Mouse (Mus musculus): Measurements from ENCODE around the gene Ttl. TPM values are rescaled to one million over a fixed set of nuclear protein-coding genes. Genes with fewer than 3 reads are reported as not detected.

Ttl gene
- polyA plus RNA-seq, 1 experiment from 2014 or later = 42.6 TPM

DNA sequence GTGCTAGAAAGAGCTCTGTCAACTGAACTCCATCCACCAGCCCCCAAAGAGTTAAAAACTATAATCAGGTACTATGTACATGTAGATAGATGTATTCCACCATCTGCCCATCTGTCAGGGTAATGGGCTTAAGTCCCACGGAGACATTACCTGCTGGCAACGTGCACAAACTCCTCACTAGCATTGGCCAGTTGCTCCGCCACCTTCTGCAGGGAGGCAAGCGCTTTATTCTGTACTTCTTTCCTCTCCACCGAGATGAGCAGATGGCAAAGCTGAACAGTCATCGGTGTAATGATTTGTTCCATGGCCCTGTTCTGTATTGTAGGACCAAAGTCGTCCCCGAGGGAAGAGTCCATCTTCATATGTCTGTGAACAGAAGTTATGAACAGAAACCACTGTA is 17.9 kb upstream of the Ttl start, which contains the start of gene Vinac1:
Gene Vinac1 (minus strand): TSS at position 362 of the 400 bp plus-strand sequence.
- WGBS = 73% methylated on average over 8 of the region's 8 CpGs
- H3K4me3 ChIP-seq (replicated peaks; ENCODE audit: low read length) = no peak within 1 kb of the TSS
- no peaks in the 10 kb centered on the region for H3K4me1 ChIP-seq (replicated peaks; ENCODE audit: control insufficient read depth, insufficient read depth, low read length)
- no peak within 1 kb of the TSS for H3K27ac ChIP-seq
- ATAC-seq (ENCODE audit: low FRiP score) = no peak
- no peak for DNase-seq (ENCODE audit: low spot score)
- no peaks in the 10 kb centered on the region for H3K36me3 ChIP-seq (replicated peaks; ENCODE audit: control insufficient read depth, insufficient read depth)
- H3K27me3 ChIP-seq (ENCODE audit: control insufficient read depth, insufficient read depth, low read length) = no peaks in the 10 kb centered on the region
- no peak within 1 kb of the TSS for H3K4me2 ChIP-seq (replicated peaks)
- H3K9me3 ChIP-seq (ENCODE audit: control insufficient read depth, low read length) = no peaks in the 10 kb centered on the region
- no peak within 1 kb of the TSS for H3K9ac ChIP-seq

DNA sequence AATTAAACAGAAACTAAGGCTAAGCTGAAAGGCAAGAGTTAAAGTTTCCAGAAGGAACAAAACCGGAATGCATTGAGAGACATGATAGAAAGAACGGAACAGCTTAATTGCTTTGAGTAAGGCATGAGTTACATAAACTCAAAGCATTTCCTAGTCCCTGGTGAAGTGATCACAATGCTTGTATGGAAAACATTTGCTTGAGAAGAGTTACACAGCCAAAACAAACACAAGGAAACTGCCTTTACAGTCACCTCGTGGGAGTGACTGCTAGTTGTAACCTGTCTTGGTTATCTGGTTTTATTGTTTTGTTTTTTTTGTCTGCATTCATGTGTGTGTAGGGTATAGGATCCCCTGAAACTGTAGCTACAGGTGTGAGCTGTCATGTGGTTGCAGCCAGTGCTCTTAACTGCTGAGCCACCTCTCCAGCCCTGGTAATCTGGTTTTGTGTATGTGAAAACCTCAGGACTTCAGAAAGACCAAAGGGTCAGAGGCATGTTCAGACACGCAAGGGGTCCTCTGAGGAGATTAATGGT is 13.2 kb upstream of the Ttl start:
- Histone ChIP-seq H3K9ac (no peak overlapping the region), H3K4me2 (replicated peaks) (no peak overlapping the region), H3K27me3 (ENCODE audit: control insufficient read depth, insufficient read depth, low read length) (no peaks in the 10 kb centered on the region), H3K9me3 (ENCODE audit: control insufficient read depth, low read length) (0 out of 2 replicates have a peak, but pooled peaks cover 5% of the 10 kb centered on the region), H3K27ac (no peak overlapping the region), H3K4me1 (replicated peaks; ENCODE audit: control insufficient read depth, insufficient read depth, low read length) (no peaks in the 10 kb centered on the region), H3K36me3 (replicated peaks; ENCODE audit: control insufficient read depth, insufficient read depth) (no peaks in the 10 kb centered on the region), H3K4me3 (replicated peaks; ENCODE audit: low read length) (no peak overlapping the region)
- ATAC-seq (ENCODE audit: low FRiP score) (no peak), DNase-seq (ENCODE audit: low spot score) (no peak)
- WGBS = 78% methylated on average over 4 of the region's 4 CpGs

DNA sequence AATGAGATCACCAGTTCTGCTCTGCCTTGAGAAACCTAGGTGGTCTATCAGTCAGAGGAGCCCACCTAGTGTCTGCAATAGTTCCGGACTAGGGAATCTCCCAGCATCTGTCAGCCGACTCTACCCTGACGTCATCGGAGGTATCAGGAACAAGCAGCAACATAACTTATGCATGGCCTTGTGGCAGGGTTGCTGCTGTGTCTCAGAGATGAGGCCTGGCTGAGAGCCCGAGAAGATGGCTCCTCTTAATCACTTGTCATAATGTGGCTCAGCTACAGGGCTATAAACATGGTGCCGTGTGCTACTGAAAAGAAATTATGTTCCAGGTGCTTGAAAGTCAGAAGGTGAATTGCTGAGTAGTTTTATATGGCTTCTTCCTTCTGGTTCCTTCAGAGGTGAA is 10.0 kb upstream of the Ttl start:
- no peak overlapping the region for H3K27ac ChIP-seq
- DNase-seq (ENCODE audit: low spot score) (no peak), ATAC-seq (ENCODE audit: low FRiP score) (no peak)
- no peak overlapping the region for H3K9ac ChIP-seq
- no peaks in the 10 kb centered on the region for H3K36me3 ChIP-seq (replicated peaks; ENCODE audit: control insufficient read depth, insufficient read depth)
- H3K9me3 ChIP-seq (ENCODE audit: control insufficient read depth, low read length) = 0 out of 2 replicates have a peak, but pooled peaks cover 5% of the 10 kb centered on the region
- 88% methylated on average over 6 of the region's 6 CpGs for WGBS
- no peaks in the 10 kb centered on the region for H3K4me1 ChIP-seq (replicated peaks; ENCODE audit: control insufficient read depth, insufficient read depth, low read length)
- H3K4me3 ChIP-seq (replicated peaks; ENCODE audit: low read length) = no peak overlapping the region
- no peaks in the 10 kb centered on the region for H3K27me3 ChIP-seq (ENCODE audit: control insufficient read depth, insufficient read depth, low read length)
- no peak overlapping the region for H3K4me2 ChIP-seq (replicated peaks)

DNA sequence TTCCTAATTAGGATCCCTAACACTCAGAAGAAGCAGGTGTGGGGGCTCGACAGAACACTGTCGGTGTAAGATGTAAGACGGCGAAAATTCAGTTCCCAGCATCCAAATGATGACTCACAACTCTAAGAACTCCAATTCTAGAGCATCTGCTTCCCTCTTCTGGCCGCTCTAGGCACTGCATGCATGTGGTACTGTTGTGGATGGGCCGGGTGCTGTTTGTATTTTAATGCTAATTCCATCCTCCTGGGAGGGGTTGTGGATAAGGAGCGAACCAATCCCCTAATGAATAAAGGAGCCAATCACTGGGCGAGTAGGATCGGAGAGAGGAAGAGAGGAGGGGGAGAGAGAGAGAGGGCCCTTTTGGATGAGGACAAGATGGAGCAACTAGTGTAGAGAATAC is 9.1 kb upstream of the Ttl start:
- WGBS = 44% methylated on average over 9 of the region's 9 CpGs
- ATAC-seq (ENCODE audit: low FRiP score) (no peak), DNase-seq (ENCODE audit: low spot score) (no peak)
- no peak overlapping the region for H3K27ac ChIP-seq
- no peaks in the 10 kb centered on the region for H3K27me3 ChIP-seq (ENCODE audit: control insufficient read depth, insufficient read depth, low read length)
- H3K4me1 ChIP-seq (replicated peaks; ENCODE audit: control insufficient read depth, insufficient read depth, low read length) = no peaks in the 10 kb centered on the region
- H3K9me3 ChIP-seq (ENCODE audit: control insufficient read depth, low read length) = 0 out of 2 replicates have a peak, but pooled peaks cover 5% of the 10 kb centered on the region
- no peaks in the 10 kb centered on the region for H3K36me3 ChIP-seq (replicated peaks; ENCODE audit: control insufficient read depth, insufficient read depth)
- H3K4me3 ChIP-seq (replicated peaks; ENCODE audit: low read length) = no peak overlapping the region
- no peak overlapping the region for H3K9ac ChIP-seq
- no peak overlapping the region for H3K4me2 ChIP-seq (replicated peaks)

DNA sequence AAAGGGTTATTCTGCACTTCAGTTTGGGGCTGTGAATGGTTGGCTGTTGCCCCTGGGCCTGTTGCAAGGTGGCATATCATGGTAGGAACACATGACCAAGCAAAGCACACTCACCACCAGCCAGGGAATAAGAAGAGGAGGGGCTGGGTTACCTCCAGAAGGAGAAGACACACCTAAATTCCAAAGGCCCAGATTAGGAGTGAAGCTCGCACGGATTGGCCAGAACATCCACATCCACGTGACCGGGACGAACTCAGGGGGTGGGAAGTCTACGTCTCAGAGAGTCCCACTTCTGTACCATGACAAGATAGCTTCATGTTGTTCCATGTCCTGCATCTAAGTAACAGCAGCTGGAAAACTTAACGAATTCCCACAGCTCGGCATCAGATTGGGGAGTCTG is 8.5 kb upstream of the Ttl start:
- no peak overlapping the region for H3K4me3 ChIP-seq (replicated peaks; ENCODE audit: low read length)
- H3K27me3 ChIP-seq (ENCODE audit: control insufficient read depth, insufficient read depth, low read length) = no peaks in the 10 kb centered on the region
- 0 out of 2 replicates have a peak, but pooled peaks cover 5% of the 10 kb centered on the region for H3K9me3 ChIP-seq (ENCODE audit: control insufficient read depth, low read length)
- WGBS = 93% methylated on average over 8 of the region's 8 CpGs
- no peak overlapping the region for H3K9ac ChIP-seq
- H3K36me3 ChIP-seq (replicated peaks; ENCODE audit: control insufficient read depth, insufficient read depth) = no peaks in the 10 kb centered on the region
- no peak for ATAC-seq (ENCODE audit: low FRiP score)
- no peak for DNase-seq (ENCODE audit: low spot score)
- H3K4me1 ChIP-seq (replicated peaks; ENCODE audit: control insufficient read depth, insufficient read depth, low read length) = no peaks in the 10 kb centered on the region
- no peak overlapping the region for H3K4me2 ChIP-seq (replicated peaks)
- no peak overlapping the region for H3K27ac ChIP-seq

DNA sequence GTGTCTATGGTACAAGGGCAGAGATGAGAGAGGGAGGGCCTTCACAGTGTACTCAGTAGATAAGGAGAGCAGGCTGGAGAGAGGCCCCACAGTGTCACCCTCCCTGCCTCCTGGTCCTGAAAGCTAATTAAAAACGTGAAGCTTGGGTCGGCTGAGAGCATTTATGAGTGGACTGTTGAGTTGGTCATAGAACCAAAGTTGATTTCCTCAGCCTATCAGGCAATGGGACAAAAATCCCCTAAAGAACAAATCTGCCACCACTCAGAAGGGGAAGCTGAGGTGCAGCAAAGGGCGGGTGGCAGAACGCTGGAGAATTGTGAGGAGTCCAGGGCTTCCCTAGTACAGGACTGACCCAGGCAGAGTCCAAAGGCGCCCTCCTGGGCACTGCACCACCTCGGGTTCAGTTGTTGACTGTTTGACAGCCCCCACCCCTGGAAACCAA is 7.8 kb upstream of the Ttl start:
- no peak for DNase-seq (ENCODE audit: low spot score)
- H3K4me2 ChIP-seq (replicated peaks) = no peak overlapping the region
- H3K9ac ChIP-seq = no peak overlapping the region
- 0 out of 2 replicates have a peak, but pooled peaks cover 5% of the 10 kb centered on the region for H3K9me3 ChIP-seq (ENCODE audit: control insufficient read depth, low read length)
- no peak overlapping the region for H3K4me3 ChIP-seq (replicated peaks; ENCODE audit: low read length)
- no peak overlapping the region for H3K27ac ChIP-seq
- H3K36me3 ChIP-seq (replicated peaks; ENCODE audit: control insufficient read depth, insufficient read depth) = no peaks in the 10 kb centered on the region
- no peaks in the 10 kb centered on the region for H3K27me3 ChIP-seq (ENCODE audit: control insufficient read depth, insufficient read depth, low read length)
- no peaks in the 10 kb centered on the region for H3K4me1 ChIP-seq (replicated peaks; ENCODE audit: control insufficient read depth, insufficient read depth, low read length)
- 94% methylated on average over 6 of the region's 6 CpGs for WGBS
- ATAC-seq (ENCODE audit: low FRiP score) = no peak

DNA sequence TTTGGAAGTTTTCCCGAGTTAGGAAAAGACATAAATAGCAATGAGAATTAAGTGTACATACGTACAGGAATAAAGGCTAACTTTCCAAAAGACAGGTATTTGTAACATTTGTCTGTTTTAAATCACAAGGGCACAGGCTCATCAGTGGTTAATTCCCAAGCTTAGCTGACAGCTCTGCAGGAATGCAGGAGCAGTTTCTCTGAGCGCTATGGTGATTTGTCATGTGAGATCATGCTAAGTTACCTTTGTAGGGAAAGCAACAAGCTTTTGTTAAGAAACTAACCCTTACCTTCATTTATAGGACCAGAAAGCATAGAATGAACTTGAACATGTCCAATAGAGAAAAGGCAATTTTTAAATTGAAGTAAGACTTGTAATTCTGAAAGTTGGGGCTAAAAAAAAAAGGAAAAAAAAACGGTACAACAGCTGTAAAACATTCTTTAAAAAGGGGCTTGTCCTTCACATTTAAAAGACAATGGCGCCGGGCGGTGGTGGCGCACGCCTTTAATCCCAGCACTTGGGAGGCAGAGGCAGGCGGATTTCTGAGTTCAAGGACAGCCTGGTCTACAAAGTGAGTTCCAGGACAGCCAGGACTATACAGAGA is 4.2 kb upstream of the Ttl start:
- H3K4me3 ChIP-seq (replicated peaks; ENCODE audit: low read length) = no peak overlapping the region
- no peak for DNase-seq (ENCODE audit: low spot score)
- no peak for ATAC-seq (ENCODE audit: low FRiP score)
- H3K9ac ChIP-seq = no peak overlapping the region
- no peak overlapping the region for H3K4me2 ChIP-seq (replicated peaks)
- 0 out of 2 replicates have a peak, but pooled peaks cover 2% of the 10 kb centered on the region for H3K9me3 ChIP-seq (ENCODE audit: control insufficient read depth, low read length)
- H3K4me1 ChIP-seq (replicated peaks; ENCODE audit: control insufficient read depth, insufficient read depth, low read length) = 0 out of 2 replicates have a peak, but pooled peaks cover 5% of the 10 kb centered on the region
- no peaks in the 10 kb centered on the region for H3K36me3 ChIP-seq (replicated peaks; ENCODE audit: control insufficient read depth, insufficient read depth)
- H3K27ac ChIP-seq = no peak overlapping the region
- 79% methylated on average over 10 of the region's 10 CpGs for WGBS
- no peaks in the 10 kb centered on the region for H3K27me3 ChIP-seq (ENCODE audit: control insufficient read depth, insufficient read depth, low read length)

DNA sequence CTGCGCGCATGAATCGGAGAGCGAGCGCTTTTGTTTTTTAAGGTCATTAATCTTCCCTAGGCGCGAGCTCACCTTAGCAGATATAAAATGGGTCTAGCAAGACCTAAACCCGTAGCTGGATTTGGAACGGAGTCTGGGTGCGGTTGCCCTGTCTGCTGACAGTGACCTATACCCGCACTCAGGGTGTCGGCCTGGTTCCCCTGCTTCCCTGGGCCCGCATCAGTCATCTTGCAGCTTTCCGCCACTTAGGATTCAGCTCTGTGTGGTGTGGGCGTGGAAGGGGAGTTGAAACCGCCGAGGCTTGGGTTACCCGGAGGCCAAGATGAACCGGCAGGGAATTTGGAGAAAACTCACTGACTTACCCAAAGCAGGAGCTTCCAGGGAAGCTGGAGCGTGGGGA is 584 bp downstream of the Ttl start:
- H3K27ac ChIP-seq = peak overlapping the region; percentile 87
- H3K9me3 ChIP-seq (ENCODE audit: control insufficient read depth, low read length) = no peaks in the 10 kb centered on the region
- H3K36me3 ChIP-seq (replicated peaks; ENCODE audit: control insufficient read depth, insufficient read depth) = 0 out of 2 replicates have a peak, but pooled peaks cover 16% of the 10 kb centered on the region
- peak; percentile 61 for DNase-seq (ENCODE audit: low spot score)
- peak overlapping the region; percentile 96 for H3K9ac ChIP-seq
- peak overlapping the region; percentile 92 for H3K4me3 ChIP-seq (replicated peaks; ENCODE audit: low read length)
- peak overlapping the region; percentile 62 for H3K4me2 ChIP-seq (replicated peaks)
- 0% methylated on average over 20 of the region's 20 CpGs for WGBS
- no peaks in the 10 kb centered on the region for H3K27me3 ChIP-seq (ENCODE audit: control insufficient read depth, insufficient read depth, low read length)
- H3K4me1 ChIP-seq (replicated peaks; ENCODE audit: control insufficient read depth, insufficient read depth, low read length) = peaks cover 30% of the 10 kb centered on the region
- ATAC-seq (ENCODE audit: low FRiP score) = peak; percentile 62

DNA sequence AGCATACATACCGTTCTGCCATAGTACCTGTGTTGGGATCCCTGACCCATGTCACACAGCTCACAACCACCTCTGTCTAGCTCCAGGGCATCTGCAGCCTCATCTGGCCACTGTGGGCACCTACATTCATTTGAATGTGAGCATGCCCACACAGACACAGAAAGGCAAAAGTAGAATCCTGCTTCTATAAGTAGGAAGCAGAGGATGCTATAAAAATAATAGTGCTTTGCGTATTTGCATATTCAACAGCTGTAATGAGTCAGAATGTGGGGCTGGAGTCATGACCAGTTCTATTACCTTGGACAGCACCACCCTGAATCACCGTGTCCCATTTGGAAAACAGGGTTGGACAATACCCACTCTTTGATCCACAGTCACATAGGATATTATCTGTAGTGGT is 4.6 kb downstream of the Ttl start:
- ATAC-seq (ENCODE audit: low FRiP score) = no peak
- no peak overlapping the region for H3K27ac ChIP-seq
- DNase-seq (ENCODE audit: low spot score) = no peak
- H3K36me3 ChIP-seq (replicated peaks; ENCODE audit: control insufficient read depth, insufficient read depth) = peaks cover 20% of the 10 kb centered on the region; the same call in 1 of the 2 replicates
- WGBS = 91% methylated on average over 3 of the region's 3 CpGs
- H3K9me3 ChIP-seq (ENCODE audit: control insufficient read depth, low read length) = no peaks in the 10 kb centered on the region
- no peaks in the 10 kb centered on the region for H3K27me3 ChIP-seq (ENCODE audit: control insufficient read depth, insufficient read depth, low read length)
- no peak overlapping the region for H3K4me2 ChIP-seq (replicated peaks)
- no peak overlapping the region for H3K9ac ChIP-seq
- H3K4me3 ChIP-seq (replicated peaks; ENCODE audit: low read length) = no peak overlapping the region
- H3K4me1 ChIP-seq (replicated peaks; ENCODE audit: control insufficient read depth, insufficient read depth, low read length) = peaks cover 27% of the 10 kb centered on the region

All from hindbrain, embryonic 14.5 days (tissue).